29 mouse cellular contexts compared by ENCODE assay signal in genomic region chr6:31263821-31264220, GRCm38 (mm10).
DNase-seq lines count a peak whose midpoint lies in the region; ATAC-seq and TF ChIP-seq lines count a peak whose summit lies in the region.
"Had no signal": no experiment of that assay in that cellular context is flagged by ENCODE, and none has a peak within 500 bp of the region (broad histone marks: within the 10 kb centered on the region; RNA-seq: fewer than 3 reads in every experiment).

No protein-coding gene starts in this region.

- H3K27me3 ChIP-seq in liver, adult 2 months (ENCODE audit: control insufficient read depth, insufficient read depth, low read length): no peaks in the 10 kb centered on the region
- no peaks in the 10 kb centered on the region for H3K27me3 ChIP-seq in liver, embryonic 11.5 days (replicated peaks; ENCODE audit: control insufficient read depth, insufficient read depth, low read length)
- H3K27me3 ChIP-seq: embryonic facial prominence, embryonic 13.5 days; forebrain, embryonic 12.5 days; forebrain, embryonic 15.5 days had no signal

- H3K27ac ChIP-seq in gastrocnemius, adult 2 months: peak overlapping the region; percentile 93
- no peak overlapping the region for H3K27ac ChIP-seq in liver, adult 2 months (replicated peaks; ENCODE audit: insufficient read depth, low read depth, low read length)
- no peak overlapping the region for H3K27ac ChIP-seq in liver, embryonic 11.5 days (ENCODE audit: low read depth, low read length)
- peak overlapping the region; percentile 62 for H3K27ac ChIP-seq in brown adipose tissue, adult 24 weeks (replicated peaks; ENCODE audit: low read depth, low read length)
- H3K27ac ChIP-seq: embryonic facial prominence, embryonic 10.5 days; embryonic facial prominence, embryonic 13.5 days; forebrain, embryonic 12.5 days; forebrain, embryonic 15.5 days; heart, embryonic 10.5 days; heart, embryonic 13.5 days; hindbrain, embryonic 14.5 days; hindbrain, postnatal 0 days had no signal

- no peak overlapping the region for H3K4me3 ChIP-seq in gastrocnemius, adult 2 months
- no peak overlapping the region for H3K4me3 ChIP-seq in liver, adult 2 months (ENCODE audit: insufficient read depth, low read depth, low read length)
- no peak overlapping the region for H3K4me3 ChIP-seq in liver, embryonic 11.5 days (ENCODE audit: low read depth, low read length)
- H3K4me3 ChIP-seq in brown adipose tissue, adult 24 weeks (ENCODE audit: insufficient read depth, low read depth, low read length): no peak overlapping the region
- H3K4me3 ChIP-seq: embryonic facial prominence, embryonic 10.5 days; embryonic facial prominence, embryonic 13.5 days; erythroblast, embryonic 14.5 days; forebrain, embryonic 12.5 days; forebrain, embryonic 15.5 days; heart, embryonic 10.5 days; heart, embryonic 13.5 days had no signal

- WGBS in liver, adult 2 months: 44% methylated on average over 6 of the region's 6 CpGs
- 85% methylated on average over 6 of the region's 6 CpGs for WGBS in liver, embryonic 11.5 days

- ATAC-seq in liver, embryonic 11.5 days (replicated peaks; ENCODE audit: low FRiP score): no peak
- ATAC-seq: activated CD4-positive, CD25-positive, alpha-beta regulatory T cell, adult 4 months; CD4-positive, CD25-positive, alpha-beta regulatory T cell, adult 4 months; forebrain, embryonic 15.5 days; hindbrain, postnatal 0 days; inflammation-experienced regulatory T-cells, adult 6 months; intestine, embryonic 16.5 days had no signal

- H3K79me2 ChIP-seq in liver, adult 2 months (ENCODE audit: control insufficient read depth, insufficient read depth, low read length): peaks cover 7% of the 10 kb centered on the region; the same call in 1 of the 2 replicates

- H3K9ac ChIP-seq in liver, adult 2 months (ENCODE audit: low read depth, low read length): no peak overlapping the region
- no peak overlapping the region for H3K9ac ChIP-seq in liver, embryonic 11.5 days (ENCODE audit: low read depth, low read length)
- H3K9ac ChIP-seq: embryonic facial prominence, embryonic 13.5 days; forebrain, embryonic 12.5 days; forebrain, embryonic 15.5 days; heart, embryonic 13.5 days; hindbrain, embryonic 14.5 days had no signal

- no peak for TF ChIP-seq CTCF in gastrocnemius, adult 2 months (IDR thresholded peaks at IDR 0.05)
- no peak for TF ChIP-seq CTCF in liver, adult 2 months (IDR thresholded peaks at IDR 0.05; ENCODE audit: low read depth, low read length)

- no peak for TF ChIP-seq POLR2A in liver, adult 2 months (IDR thresholded peaks at IDR 0.05; ENCODE audit: extremely low read depth, insufficient read depth, low read length)

- no peak for DNase-seq in gastrocnemius, adult 2 months
- no peak for DNase-seq in gastrocnemius, postnatal 36 days
- peak; percentile 75 for DNase-seq in liver, adult 2 months (ENCODE audit: extremely low read depth, low read depth, low spot score)
- DNase-seq in liver, embryonic 11.5 days (ENCODE audit: low spot score): no peak
- no peak for DNase-seq in ovary, postnatal 10 days (ENCODE audit: low spot score)
- DNase-seq: adrenal gland, postnatal 10 days; adrenal gland, postnatal 36 days; cerebellum, adult 11 months; cerebellum, adult 2 months; cerebellum, adult 9-11 months; cerebellum, postnatal 25 days; gastrocnemius, postnatal 10 days; heart, postnatal 14 days; heart, postnatal 4 days; kidney, adult 18-20 months had no signal

- H3K4me2 ChIP-seq in liver, embryonic 11.5 days: no peak overlapping the region
- H3K4me2 ChIP-seq: embryonic facial prominence, embryonic 13.5 days; forebrain, embryonic 12.5 days; forebrain, embryonic 15.5 days; heart, embryonic 13.5 days; hindbrain, embryonic 14.5 days had no signal

- no peaks in the 10 kb centered on the region for H3K9me3 ChIP-seq in liver, embryonic 11.5 days (ENCODE audit: control insufficient read depth, low read length)
- H3K9me3 ChIP-seq: embryonic facial prominence, embryonic 10.5 days; embryonic facial prominence, embryonic 13.5 days; forebrain, embryonic 12.5 days; forebrain, embryonic 15.5 days; heart, embryonic 10.5 days; heart, embryonic 13.5 days had no signal

- no peaks in the 10 kb centered on the region for H3K36me3 ChIP-seq in liver, adult 2 months (ENCODE audit: control insufficient read depth, insufficient read depth, low read length)
- no peaks in the 10 kb centered on the region for H3K36me3 ChIP-seq in liver, embryonic 11.5 days (ENCODE audit: control insufficient read depth, insufficient read depth, low read length)
- H3K36me3 ChIP-seq: embryonic facial prominence, embryonic 10.5 days; embryonic facial prominence, embryonic 13.5 days; forebrain, embryonic 12.5 days; forebrain, embryonic 15.5 days; heart, embryonic 10.5 days; heart, embryonic 13.5 days had no signal

- peaks cover 32% of the 10 kb centered on the region for H3K4me1 ChIP-seq in liver, adult 2 months (ENCODE audit: control insufficient read depth, insufficient read depth, low read length)
- no peaks in the 10 kb centered on the region for H3K4me1 ChIP-seq in liver, embryonic 11.5 days (replicated peaks; ENCODE audit: control insufficient read depth, insufficient read depth, low read length)
- peaks cover 23% of the 10 kb centered on the region for H3K4me1 ChIP-seq in brown adipose tissue, adult 24 weeks (ENCODE audit: control insufficient read depth, insufficient read depth, insufficient read length, low read length)
- H3K4me1 ChIP-seq: embryonic facial prominence, embryonic 13.5 days; forebrain, embryonic 12.5 days; forebrain, embryonic 15.5 days; heart, embryonic 10.5 days; heart, embryonic 13.5 days had no signal

- intact Hi-C loops in gastrocnemius, adult 2 months (cut with DNase I): loop anchor here (5.0 kb wide), 1 partner anchor 42 kb away; no protein-coding TSS in a partner anchor
- intact Hi-C loops in gastrocnemius, postnatal 36 days (cut with DNase I): no loop called here

Comparison
In these comparisons a context has a peak if more than half of its experiments do, and no peak if none do; other contexts are left out.
1. H3K27ac ChIP-seq: peak in gastrocnemius, adult 2 months (single experiment) and brown adipose tissue, adult 24 weeks (single experiment); none in liver, adult 2 months (single experiment) and liver, embryonic 11.5 days (single experiment).